Mouse (Mus musculus): Measurements from ENCODE around the gene Ankrd54.
"Not testable (repeated sequence)": the region's sequence is repeated elsewhere in the genome, so short reads cannot be mapped to it uniquely, and the experiment has no call there.

Ankrd54 gene

DNA sequence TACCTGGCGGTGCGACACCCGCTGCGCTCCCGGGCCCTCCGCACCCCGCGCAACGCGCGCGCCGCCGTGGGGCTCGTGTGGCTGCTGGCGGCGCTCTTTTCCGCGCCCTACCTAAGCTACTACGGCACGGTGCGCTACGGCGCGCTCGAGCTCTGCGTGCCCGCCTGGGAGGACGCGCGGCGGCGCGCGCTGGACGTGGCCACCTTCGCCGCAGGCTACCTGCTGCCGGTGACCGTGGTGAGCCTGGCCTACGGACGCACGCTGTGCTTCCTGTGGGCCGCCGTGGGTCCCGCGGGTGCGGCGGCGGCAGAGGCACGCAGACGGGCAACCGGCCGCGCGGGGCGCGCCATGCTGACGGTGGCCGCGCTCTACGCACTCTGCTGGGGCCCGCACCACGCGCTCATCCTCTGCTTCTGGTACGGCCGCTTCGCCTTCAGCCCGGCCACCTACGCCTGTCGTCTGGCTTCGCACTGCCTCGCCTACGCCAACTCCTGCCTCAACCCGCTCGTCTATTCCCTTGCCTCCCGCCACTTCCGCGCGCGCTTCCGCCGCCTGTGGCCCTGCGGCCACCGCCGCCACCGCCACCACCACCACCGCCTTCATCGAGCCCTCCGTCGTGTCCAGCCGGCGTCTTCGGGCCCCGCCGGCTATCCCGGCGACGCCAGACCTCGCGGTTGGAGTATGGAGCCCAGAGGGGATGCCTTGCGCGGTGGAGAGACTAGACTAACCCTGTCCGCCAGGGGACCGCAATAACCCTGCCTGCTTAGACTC lies 19.8 kb downstream of the Ankrd54 start:
- no peak for DNase-seq (ENCODE audit: low spot score)

DNA sequence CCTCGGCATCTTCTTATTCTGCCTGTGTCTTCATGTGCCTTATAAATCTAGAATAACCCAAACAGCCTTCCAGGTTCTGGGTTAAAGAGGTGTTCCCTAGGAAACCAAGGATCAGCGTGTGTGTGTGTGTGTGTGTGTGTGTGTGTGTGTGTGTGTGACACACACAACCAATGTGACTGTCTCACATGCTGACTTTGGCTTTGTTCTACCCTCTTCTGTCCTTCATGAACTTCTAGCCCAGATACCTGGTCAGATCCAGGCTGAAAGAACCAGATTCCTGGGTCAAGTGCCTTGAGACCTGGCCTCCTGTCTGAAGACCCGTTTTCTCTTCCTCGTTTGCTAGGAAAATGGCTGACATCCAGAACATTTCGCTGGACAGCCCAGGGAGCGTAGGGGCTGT lies 21.1 kb downstream of the Ankrd54 start, which contains the start of gene Galr3:
Gene Galr3, plus strand, starts transcription at position 301 of the 400 bp plus-strand sequence.
- no peak for DNase-seq (ENCODE audit: low spot score)

DNA sequence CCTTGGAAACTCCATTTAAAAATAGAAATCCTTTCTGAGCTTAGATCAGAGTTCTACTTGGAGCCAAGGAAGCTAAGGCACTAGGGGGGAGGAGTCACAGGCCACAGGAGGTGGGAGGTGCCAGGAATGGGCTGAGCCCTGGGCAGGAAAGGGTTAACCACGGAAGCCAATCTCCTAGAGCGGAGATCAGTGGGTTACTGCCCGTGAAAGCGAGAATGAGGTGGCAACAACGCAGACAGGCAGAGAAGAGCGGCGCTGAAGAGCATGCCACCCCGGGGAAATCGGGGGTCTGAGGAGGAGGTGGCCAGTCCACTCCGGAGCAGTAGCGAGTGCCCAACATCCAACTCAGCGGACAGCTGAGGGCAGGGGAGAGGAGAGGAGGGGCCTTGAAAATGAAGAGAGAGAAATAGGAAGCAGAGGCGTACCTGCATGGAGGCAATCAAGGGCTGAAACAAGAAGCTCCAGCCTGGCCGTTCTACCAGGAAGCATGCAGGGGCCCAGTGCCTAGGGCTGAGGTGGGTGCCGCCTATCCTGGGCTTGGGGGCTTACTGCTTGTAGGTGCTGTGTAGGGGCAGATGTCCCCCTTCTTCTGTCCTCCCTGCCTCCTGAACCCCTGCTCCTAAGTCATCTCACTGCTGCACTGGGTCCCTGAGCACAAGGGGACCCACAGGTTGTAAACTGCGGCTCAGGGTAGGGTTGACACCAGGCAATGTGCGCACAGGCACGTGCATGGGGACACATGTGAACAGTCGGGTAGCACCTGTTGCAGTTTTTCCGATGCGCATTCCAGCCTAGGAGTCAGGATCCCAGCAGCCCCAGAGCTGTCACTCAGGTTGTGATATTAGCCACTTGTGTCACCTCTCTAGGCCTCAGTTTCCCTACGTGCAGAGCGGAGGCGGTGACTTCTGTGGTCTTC lies 21.9 kb downstream of the Ankrd54 start:
- DNase-seq (ENCODE audit: low spot score), result no peak

DNA sequence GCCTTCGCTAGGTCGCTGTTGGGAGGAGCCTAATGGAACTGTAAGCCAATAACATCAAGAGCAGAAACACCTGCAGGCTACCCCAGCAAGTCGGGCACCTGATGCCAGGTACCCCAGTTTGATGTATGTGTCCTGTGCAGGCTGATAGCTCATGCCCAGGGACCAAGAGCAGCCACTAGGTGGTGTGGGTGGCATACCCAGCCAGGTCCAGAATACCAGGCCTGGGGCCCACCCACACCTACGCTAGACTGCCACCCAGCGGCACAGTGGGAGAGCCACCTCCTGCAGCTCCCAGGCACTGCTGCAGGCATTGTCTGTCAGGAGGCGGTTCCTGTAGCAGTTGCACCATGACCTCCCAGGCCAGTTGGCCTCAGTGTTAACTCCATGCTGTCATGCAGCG lies 23.8 kb downstream of the Ankrd54 start:
- peak; percentile 84 for DNase-seq (ENCODE audit: low spot score)

GRCm38 (mm10) chr15:79038331-79038730 lies 24.4 kb downstream of the Ankrd54 start:
- DNase-seq (ENCODE audit: low spot score), result no peak

DNA sequence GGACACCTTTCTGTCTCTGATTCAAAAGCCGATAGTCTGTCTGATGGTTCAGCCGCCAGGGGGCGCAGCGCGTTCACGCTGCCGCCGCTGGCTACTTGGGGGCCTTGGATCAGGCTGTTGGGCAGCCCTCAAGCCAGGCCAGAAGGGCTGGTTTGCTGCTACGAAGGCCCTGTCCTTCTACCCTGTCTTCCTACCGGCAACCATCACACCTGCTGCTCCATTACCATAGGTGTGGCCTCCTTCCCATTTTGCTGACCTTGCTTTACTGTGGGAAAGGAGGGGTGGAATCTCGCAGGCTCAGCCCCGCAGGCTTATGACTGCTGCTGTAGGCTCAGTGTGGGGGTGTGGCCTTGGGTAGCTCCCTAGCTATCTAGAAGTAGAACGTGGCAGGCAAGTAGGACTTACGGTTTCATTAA lies 24.8 kb downstream of the Ankrd54 start:
- DNase-seq (ENCODE audit: low spot score), result peak; percentile 76

- DNase-seq (ENCODE audit: low spot score), result not testable (repeated sequence)
Observed at GRCm38 (mm10) chr15:79031908-79032307, 30.8 kb downstream of the Ankrd54 start.

- peak; percentile 76 for DNase-seq (ENCODE audit: low spot score)
Observed at GRCm38 (mm10) chr15:79030551-79031435, 31.9 kb downstream of the Ankrd54 start.

DNA sequence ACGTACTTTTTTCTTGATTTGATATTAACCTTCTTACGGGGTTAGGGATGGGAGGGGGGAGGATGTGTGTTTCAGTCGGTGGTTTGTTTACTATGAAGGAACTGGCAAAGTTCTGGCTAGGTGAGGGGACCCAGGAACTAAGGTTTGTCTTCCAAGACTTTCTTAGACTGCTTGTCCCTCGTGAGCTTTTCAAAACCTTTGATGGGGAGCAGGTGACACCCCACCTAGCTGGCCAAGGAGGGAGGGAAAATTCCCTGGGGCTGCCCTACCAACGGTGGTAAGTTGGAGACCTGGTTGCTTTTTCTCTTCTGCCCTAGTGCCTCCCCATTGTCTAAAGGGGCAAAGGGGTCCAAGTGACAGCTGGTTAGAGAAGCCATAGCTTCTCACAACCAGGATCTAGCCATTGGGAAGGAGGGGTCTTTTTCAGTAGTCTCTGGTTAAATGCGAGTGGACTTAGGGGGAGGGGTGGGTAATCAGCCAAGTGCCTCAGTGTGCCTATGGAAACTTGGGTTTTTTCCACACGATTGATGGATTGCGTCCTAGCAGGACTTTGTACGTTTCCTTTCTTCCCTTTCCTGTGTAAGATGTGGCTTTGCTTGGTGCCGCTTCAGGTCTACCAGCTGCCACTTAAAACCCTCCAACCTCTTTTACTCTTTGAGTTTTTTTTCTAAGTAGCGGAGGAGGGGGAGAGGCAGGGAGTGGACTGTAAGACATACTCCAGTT lies 33.0 kb downstream of the Ankrd54 start:
- no peak for DNase-seq (ENCODE audit: low spot score)

DNA sequence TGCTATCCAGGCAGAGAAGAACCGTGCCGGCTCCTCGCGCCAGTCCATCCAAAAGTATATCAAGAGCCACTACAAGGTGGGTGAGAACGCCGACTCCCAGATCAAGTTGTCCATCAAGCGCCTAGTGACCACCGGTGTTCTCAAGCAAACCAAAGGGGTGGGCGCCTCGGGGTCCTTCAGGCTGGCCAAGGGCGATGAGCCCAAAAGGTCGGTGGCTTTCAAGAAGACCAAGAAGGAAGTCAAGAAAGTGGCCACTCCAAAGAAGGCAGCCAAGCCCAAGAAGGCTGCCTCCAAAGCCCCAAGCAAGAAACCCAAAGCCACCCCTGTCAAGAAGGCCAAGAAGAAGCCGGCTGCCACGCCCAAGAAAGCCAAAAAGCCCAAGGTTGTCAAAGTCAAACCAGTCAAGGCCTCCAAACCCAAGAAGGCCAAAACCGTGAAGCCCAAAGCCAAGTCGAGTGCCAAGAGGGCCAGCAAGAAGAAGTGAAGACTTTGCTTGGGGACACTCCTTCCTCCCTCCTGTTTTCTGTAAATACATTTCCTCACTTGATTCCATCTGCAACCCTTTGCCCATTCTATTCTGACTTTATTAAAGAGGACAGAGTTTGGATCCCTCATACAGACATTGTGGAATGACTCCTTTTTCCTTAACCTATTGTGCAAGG lies 33.7 kb downstream of the Ankrd54 start:
- no peak for DNase-seq (ENCODE audit: low spot score)

DNA sequence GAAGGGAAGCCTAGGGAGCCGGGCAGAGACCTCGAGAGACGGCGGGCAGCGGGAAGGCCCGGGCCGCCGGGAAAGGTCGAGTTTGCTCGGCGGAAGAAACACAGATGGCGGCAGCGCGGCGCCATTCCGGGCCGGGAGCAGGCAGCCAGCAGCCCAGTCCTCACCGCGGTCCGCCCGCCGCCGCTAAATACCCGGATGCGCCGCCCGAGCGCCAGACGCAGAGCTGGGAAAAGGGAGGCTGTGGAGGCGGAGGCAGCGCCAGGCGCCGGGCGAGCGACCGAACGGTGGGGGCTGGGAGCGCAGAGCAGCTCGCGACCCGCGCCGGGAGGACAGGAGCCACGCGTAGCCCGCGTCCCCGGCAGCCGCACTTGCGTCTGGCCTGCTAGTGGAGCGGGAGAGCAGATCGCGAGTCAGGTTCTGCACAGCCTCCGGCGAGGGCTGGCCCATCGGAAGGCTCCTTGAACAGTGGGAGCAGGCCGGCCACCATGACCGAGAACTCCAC lies 34.4 kb downstream of the Ankrd54 start, which contains the start of gene H1f0:
Gene H1f0, plus strand, starts transcription at position 214 of the 502 bp plus-strand sequence.
- DNase-seq (ENCODE audit: low spot score), result peak; percentile 63

GRCm38 (mm10) chr15:79027291-79028205 lies 35.1 kb downstream of the Ankrd54 start:
- no peak for DNase-seq (ENCODE audit: low spot score)

- no peak for DNase-seq (ENCODE audit: low spot score)
Observed at GRCm38 (mm10) chr15:79026511-79027290, 36.0 kb downstream of the Ankrd54 start.

DNA sequence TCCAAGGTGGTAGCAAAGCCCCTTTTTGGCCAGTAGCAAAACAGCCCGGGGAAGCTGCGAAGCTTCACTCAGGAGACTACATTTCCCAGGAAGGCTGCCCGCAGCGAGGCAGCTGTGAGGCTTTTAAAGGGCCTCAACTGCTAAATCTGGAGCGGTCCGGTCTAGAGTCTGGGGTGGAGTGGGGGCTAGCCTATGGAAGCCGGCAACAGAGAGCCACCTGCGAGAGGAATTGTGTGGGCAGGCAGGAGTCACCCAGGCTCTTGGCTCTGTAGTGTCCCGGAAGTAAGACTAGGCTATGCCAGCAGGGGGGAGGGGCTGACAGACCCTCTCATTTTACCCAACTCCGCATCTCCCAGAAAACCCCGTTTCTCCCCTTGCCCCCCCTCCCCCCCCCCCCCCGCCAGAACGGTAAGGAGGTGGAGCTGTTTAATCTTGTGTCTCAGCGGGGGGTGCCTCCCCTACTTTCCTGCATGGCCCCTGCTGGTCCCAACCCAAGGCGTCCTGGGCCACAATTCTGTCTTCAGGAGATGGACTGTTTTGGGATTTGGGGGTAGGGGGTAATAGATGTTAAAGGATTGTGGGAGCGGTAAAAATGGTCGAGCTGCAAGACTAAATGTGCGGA lies 36.9 kb downstream of the Ankrd54 start:
- no peak for DNase-seq (ENCODE audit: low spot score)

GRCm38 (mm10) chr15:79023366-79023765 lies 39.3 kb downstream of the Ankrd54 start:
- no peak for DNase-seq (ENCODE audit: low spot score)

DNA sequence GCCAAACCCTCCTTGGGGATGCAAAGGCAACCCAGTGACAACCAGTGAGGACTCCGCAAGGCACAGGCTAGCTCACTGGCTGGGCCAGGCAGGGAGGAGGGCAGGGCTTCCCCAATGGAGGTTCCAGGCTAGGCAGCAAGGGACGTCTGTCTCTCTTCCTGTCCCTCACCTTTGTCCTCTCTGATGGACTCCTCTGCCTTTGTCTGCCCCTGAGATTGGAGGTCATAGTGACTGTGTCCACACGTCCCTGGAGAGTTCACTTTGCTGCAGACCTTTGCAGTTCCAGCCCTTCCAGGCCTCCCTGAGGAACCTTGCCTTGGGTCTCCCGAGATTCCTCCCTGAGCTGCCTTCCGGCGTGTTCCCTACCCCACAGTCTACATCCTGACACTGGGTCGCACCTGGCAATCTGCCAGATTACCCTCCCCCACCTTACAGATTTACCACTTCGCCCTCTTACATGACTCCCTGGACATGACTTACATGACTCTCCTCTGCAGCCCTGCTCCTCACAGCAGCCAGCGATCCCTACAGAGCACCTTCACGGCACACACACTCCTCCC lies 39.9 kb downstream of the Ankrd54 start:
- no peak for DNase-seq (ENCODE audit: low spot score)

- no peak for DNase-seq (ENCODE audit: low spot score)
Observed at GRCm38 (mm10) chr15:79018886-79019285, 43.8 kb downstream of the Ankrd54 start.

- no peak for DNase-seq (ENCODE audit: low spot score)
Observed at GRCm38 (mm10) chr15:79018191-79018590, 44.5 kb downstream of the Ankrd54 start.

All from c-Kit-positive CD71-positive TER-119-positive erythroid progenitor cells, embryonic 14.5 days (primary cell).